Mouse (Mus musculus): ENCODE data around the gene Gamt. TPM values are rescaled to one million over a fixed set of nuclear protein-coding genes. Genes with fewer than 3 reads are reported as not detected.

The Gamt gene
- polyA plus RNA-seq, 1 experiment, result 9.4 TPM

GRCm38 (mm10) chr10:80288657-80289056, 27.8 kb upstream of the Gamt start:
- no peak for DNase-seq (ENCODE audit: low read depth, low spot score)
- WGBS, result 38% methylated on average over 8 of the region's 8 CpGs

GRCm38 (mm10) chr10:80288097-80288496, 27.3 kb upstream of the Gamt start:
- no peak for DNase-seq (ENCODE audit: low read depth, low spot score)
- WGBS, result 50% methylated on average over 12 of the region's 12 CpGs

- 72% methylated on average over 10 of the region's 15 CpGs for whole genome bisulfite sequencing
- DNase-seq (ENCODE audit: low read depth, low spot score), result no peak
Observed at GRCm38 (mm10) chr10:80285222-80286070, 24.6 kb upstream of the Gamt start.

- DNase-seq (ENCODE audit: low read depth, low spot score), result no peak
- WGBS, result 36% methylated on average over 20 of the region's 20 CpGs
Observed at GRCm38 (mm10) chr10:80282481-80283441, 21.9 kb upstream of the Gamt start.

GRCm38 (mm10) chr10:80281921-80282371, 21.1 kb upstream of the Gamt start:
- DNase-seq (ENCODE audit: low read depth, low spot score), result no peak
- WGBS, result 27% methylated on average over 8 of the region's 8 CpGs

- WGBS, result 39% methylated on average over 7 of the region's 7 CpGs
- no peak for DNase-seq (ENCODE audit: low read depth, low spot score)
Observed at GRCm38 (mm10) chr10:80281304-80281703, 20.5 kb upstream of the Gamt start.

GRCm38 (mm10) chr10:80279273-80279672, 18.5 kb upstream of the Gamt start:
- no peak for DNase-seq (ENCODE audit: low read depth, low spot score)
- WGBS, result 83% methylated on average over 12 of the region's 12 CpGs

- no peak for DNase-seq (ENCODE audit: low read depth, low spot score)
- 94% methylated on average over 9 of the region's 9 CpGs for WGBS
Observed at GRCm38 (mm10) chr10:80278390-80278789, 17.6 kb upstream of the Gamt start.

- WGBS, result 58% methylated on average over 5 of the region's 5 CpGs
- DNase-seq (ENCODE audit: low read depth, low spot score), result no peak
Observed at GRCm38 (mm10) chr10:80276238-80276637, 15.4 kb upstream of the Gamt start.

GRCm38 (mm10) chr10:80273847-80274246, 13.0 kb upstream of the Gamt start:
- 87% methylated on average over 3 of the region's 3 CpGs for WGBS
- no peak for DNase-seq (ENCODE audit: low read depth, low spot score)

- WGBS, result 59% methylated on average over 8 of the region's 8 CpGs
- DNase-seq (ENCODE audit: low read depth, low spot score), result no peak
Observed at GRCm38 (mm10) chr10:80271870-80272585, 11.2 kb upstream of the Gamt start.

- 69% methylated on average over 5 of the region's 5 CpGs for WGBS
- DNase-seq (ENCODE audit: low read depth, low spot score), result no peak
Observed at GRCm38 (mm10) chr10:80271186-80271843, 10.5 kb upstream of the Gamt start.

GRCm38 (mm10) chr10:80270734-80271181, 9.9 kb upstream of the Gamt start:
- DNase-seq (ENCODE audit: low read depth, low spot score), result no peak
- WGBS, result 24% methylated on average over 6 of the region's 6 CpGs

GRCm38 (mm10) chr10:80270099-80270498, 9.3 kb upstream of the Gamt start:
- 84% methylated on average over 2 of the region's 2 CpGs for WGBS
- DNase-seq (ENCODE audit: low read depth, low spot score), result no peak

GRCm38 (mm10) chr10:80265149-80265486, 4.3 kb upstream of the Gamt start:
- under 1% methylated on average over 18 of the region's 18 CpGs for WGBS
- no peak for DNase-seq (ENCODE audit: low read depth, low spot score)

GRCm38 (mm10) chr10:80264341-80265148, 3.7 kb upstream of the Gamt start:
- WGBS, result under 1% methylated on average over 81 of the region's 81 CpGs
- peak; percentile 91 for DNase-seq (ENCODE audit: low read depth, low spot score)

- 90% methylated on average over 10 of the region's 10 CpGs for WGBS
- DNase-seq (ENCODE audit: low read depth, low spot score), result no peak
Observed at GRCm38 (mm10) chr10:80262776-80263365, 2.1 kb upstream of the Gamt start.

GRCm38 (mm10) chr10:80262169-80262568, 1.4 kb upstream of the Gamt start:
- DNase-seq (ENCODE audit: low read depth, low spot score), result no peak
- 43% methylated on average over 12 of the region's 12 CpGs for WGBS
